Mouse (Mus musculus): Measurements from ENCODE around the gene Mup20. TPM values are rescaled to one million over a fixed set of nuclear protein-coding genes. Genes with fewer than 3 reads are reported as not detected.
"Not testable (repeated sequence)": the region's sequence is repeated elsewhere in the genome, so short reads cannot be mapped to it uniquely, and the experiment has no call there.

Gene Mup20
- total and polyA plus RNA-seq, 2 experiments from 2014 or later: not detected

- H3K4me2 ChIP-seq (ENCODE audit: low read depth, low read length, poor library complexity, severe bottlenecking): no peak overlapping the region
- no peaks in the 10 kb centered on the region for H3K4me1 ChIP-seq (ENCODE audit: insufficient read depth, low read length)
- H3K9me3 ChIP-seq (ENCODE audit: low read length): no peaks in the 10 kb centered on the region
- ATAC-seq (ENCODE audit: low FRiP score) (no peak), DNase-seq (ENCODE audit: low spot score) (no peak)
- 84% methylated on average over 1 of the region's 1 CpGs for WGBS
- H3K9ac ChIP-seq (replicated peaks; ENCODE audit: low read length, poor library complexity, severe bottlenecking): no peak overlapping the region
- H3K27me3 ChIP-seq (ENCODE audit: insufficient read depth, low read length): no peaks in the 10 kb centered on the region
- TF ChIP-seq CTCF (IDR thresholded peaks at IDR 0.05): no peak
- H3K36me3 ChIP-seq (ENCODE audit: insufficient read depth, low read length): no peaks in the 10 kb centered on the region
- H3K27ac ChIP-seq (ENCODE audit: low read depth, low read length): no peak overlapping the region
- no peak overlapping the region for H3K4me3 ChIP-seq (ENCODE audit: low read depth, low read length)
Observed at GRCm38 (mm10) chr4:62026281-62026680, 27.7 kb downstream of the Mup20 start.

DNA sequence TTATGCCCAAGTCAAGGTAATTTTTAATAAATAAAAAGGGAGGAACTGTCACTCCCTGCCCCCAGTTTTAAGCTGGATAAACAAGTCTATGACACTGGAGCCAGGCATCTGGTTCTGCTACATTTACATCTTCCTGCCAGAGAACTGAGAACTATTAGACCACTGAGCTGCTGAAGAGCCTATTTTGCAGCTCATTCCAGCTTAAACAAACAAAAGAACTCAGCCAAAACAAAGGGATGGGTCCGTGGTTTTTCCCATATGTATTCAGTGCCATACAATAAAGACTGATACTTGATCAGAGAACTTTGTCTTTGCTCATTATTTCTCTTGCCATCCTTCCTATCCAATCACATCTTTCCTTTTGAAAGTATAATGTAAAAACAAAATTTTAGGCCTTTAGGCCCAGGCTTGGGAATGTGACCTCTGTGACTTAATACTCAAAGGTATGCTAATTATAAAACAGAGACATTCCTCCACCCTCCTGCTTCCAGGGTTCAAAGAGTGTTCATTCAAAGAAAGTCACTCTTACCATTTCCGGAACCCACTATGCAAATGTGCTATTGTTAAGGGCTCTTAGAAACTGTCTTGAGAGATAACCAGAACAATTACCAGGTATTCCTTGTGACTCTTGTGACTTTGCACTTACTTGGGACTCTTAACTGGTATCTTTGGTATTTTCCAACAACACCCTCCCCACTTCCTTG, 29.6 kb downstream of the Mup20 start:
- Histone ChIP-seq H3K9me3 (ENCODE audit: low read length) (no peaks in the 10 kb centered on the region), H3K27me3 (ENCODE audit: insufficient read depth, low read length) (no peaks in the 10 kb centered on the region), H3K4me1 (ENCODE audit: insufficient read depth, low read length) (no peaks in the 10 kb centered on the region), H3K36me3 (ENCODE audit: insufficient read depth, low read length) (no peaks in the 10 kb centered on the region), H3K4me2 (ENCODE audit: low read depth, low read length, poor library complexity, severe bottlenecking) (no peak overlapping the region), H3K9ac (replicated peaks; ENCODE audit: low read length, poor library complexity, severe bottlenecking) (no peak overlapping the region), H3K4me3 (ENCODE audit: low read depth, low read length) (no peak overlapping the region), H3K27ac (ENCODE audit: low read depth, low read length) (no peak overlapping the region)
- no peak for DNase-seq (ENCODE audit: low spot score)
- WGBS: 53% methylated on average over 2 of the region's 2 CpGs
- ATAC-seq (ENCODE audit: low FRiP score): no peak
- TF ChIP-seq CTCF (IDR thresholded peaks at IDR 0.05): no peak

DNA sequence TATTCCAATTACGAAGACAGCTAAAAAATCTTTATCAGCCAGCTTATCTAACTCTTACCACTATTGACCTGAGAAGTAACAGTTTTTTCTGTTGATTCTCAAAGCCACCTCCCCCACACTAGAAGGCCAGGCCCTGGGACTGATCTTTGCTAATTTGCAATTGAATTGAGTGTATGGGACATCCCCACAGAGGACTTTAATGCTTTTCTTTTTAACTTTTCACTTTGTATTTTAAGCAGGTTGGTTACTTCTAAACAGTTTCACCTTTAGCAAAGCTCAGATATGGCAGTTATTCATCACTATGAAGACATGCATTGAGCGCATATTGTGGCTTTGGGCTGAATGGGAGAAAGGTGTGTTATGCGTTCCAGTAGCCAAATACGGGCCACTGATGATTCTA, 30.3 kb downstream of the Mup20 start:
- H3K27ac ChIP-seq (ENCODE audit: low read depth, low read length): no peak overlapping the region
- no peaks in the 10 kb centered on the region for H3K4me1 ChIP-seq (ENCODE audit: insufficient read depth, low read length)
- TF ChIP-seq CTCF (IDR thresholded peaks at IDR 0.05): no peak
- no peaks in the 10 kb centered on the region for H3K36me3 ChIP-seq (ENCODE audit: insufficient read depth, low read length)
- no peaks in the 10 kb centered on the region for H3K9me3 ChIP-seq (ENCODE audit: low read length)
- H3K9ac ChIP-seq (replicated peaks; ENCODE audit: low read length, poor library complexity, severe bottlenecking): no peak overlapping the region
- no peak overlapping the region for H3K4me2 ChIP-seq (ENCODE audit: low read depth, low read length, poor library complexity, severe bottlenecking)
- ATAC-seq (ENCODE audit: low FRiP score) (no peak), DNase-seq (ENCODE audit: low spot score) (no peak)
- no peaks in the 10 kb centered on the region for H3K27me3 ChIP-seq (ENCODE audit: insufficient read depth, low read length)
- no peak overlapping the region for H3K4me3 ChIP-seq (ENCODE audit: low read depth, low read length)
- WGBS: 89% methylated on average over 4 of the region's 4 CpGs

DNA sequence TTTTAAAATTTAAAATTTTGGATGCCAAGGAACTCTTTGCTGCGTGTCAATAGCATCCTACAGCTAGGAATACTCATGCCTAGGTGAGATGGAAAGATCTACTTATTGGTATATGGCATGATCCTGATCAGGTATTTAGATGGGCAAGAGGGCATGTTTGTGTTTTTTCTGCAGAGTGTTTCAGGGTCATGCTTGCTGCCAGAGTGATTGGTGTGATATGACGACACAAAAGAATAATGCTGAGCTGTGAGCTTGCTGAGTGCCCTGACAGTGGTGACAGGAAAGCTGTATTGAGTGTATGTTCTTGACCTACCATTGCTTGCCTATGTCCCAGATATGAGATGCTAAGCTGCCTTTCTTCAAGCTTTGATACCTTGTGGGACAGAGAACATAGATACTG, 30.8 kb downstream of the Mup20 start:
- ATAC-seq (ENCODE audit: low FRiP score) (no peak), DNase-seq (ENCODE audit: low spot score) (no peak)
- Histone ChIP-seq H3K27ac (ENCODE audit: low read depth, low read length) (no peak overlapping the region), H3K27me3 (ENCODE audit: insufficient read depth, low read length) (no peaks in the 10 kb centered on the region), H3K4me3 (ENCODE audit: low read depth, low read length) (no peak overlapping the region), H3K9ac (replicated peaks; ENCODE audit: low read length, poor library complexity, severe bottlenecking) (no peak overlapping the region), H3K36me3 (ENCODE audit: insufficient read depth, low read length) (no peaks in the 10 kb centered on the region), H3K4me2 (ENCODE audit: low read depth, low read length, poor library complexity, severe bottlenecking) (no peak overlapping the region), H3K4me1 (ENCODE audit: insufficient read depth, low read length) (no peaks in the 10 kb centered on the region), H3K9me3 (ENCODE audit: low read length) (no peaks in the 10 kb centered on the region)
- TF ChIP-seq CTCF (IDR thresholded peaks at IDR 0.05): no peak
- 82% methylated on average over 2 of the region's 2 CpGs for WGBS

DNA sequence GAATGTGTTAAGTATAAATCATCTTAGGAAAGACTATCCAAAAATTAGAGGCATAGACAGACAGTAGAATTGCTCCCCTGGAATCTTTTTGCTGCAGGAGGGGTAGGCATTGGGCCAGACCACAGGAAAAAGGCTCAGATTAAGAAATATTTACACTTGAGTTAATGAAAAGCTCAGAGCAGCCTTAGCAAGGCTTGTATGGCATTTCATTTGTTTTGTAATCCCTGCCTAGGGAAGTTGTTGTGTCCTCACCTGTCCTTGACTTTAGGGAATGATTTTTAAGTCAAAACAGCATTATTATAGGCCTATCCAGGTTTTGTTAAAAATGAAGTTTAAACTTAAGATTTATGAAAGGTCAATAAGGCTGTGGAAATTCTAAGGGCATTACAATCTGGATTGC, 33.4 kb downstream of the Mup20 start:
- H3K9me3 ChIP-seq (ENCODE audit: low read length); ATAC-seq (ENCODE audit: low FRiP score); DNase-seq (ENCODE audit: low spot score); H3K4me3 ChIP-seq (ENCODE audit: low read depth, low read length); H3K4me2 ChIP-seq (ENCODE audit: low read depth, low read length, poor library complexity, severe bottlenecking); H3K9ac ChIP-seq (replicated peaks; ENCODE audit: low read length, poor library complexity, severe bottlenecking); H3K4me1 ChIP-seq (ENCODE audit: insufficient read depth, low read length); H3K27me3 ChIP-seq (ENCODE audit: insufficient read depth, low read length); H3K36me3 ChIP-seq (ENCODE audit: insufficient read depth, low read length); H3K27ac ChIP-seq (ENCODE audit: low read depth, low read length): not testable (repeated sequence)

Other genes starting within 250 kb of the Mup20 start
- not detected in 2 replicates for gene Mup5, start 218.9 kb downstream of the Mup20 start, total RNA-seq (2014; rRNA removed)
- gene Mup5, start 218.9 kb downstream of the Mup20 start, polyA plus RNA-seq (2015; fragmentation: Nextera tagmentation; extraction: Ambion mirVana): not detected in 2 replicates
- not detected in 2 replicates for gene Mup3, start 33.2 kb upstream of the Mup20 start, total RNA-seq (2014; rRNA removed)
- not detected in 2 replicates for gene Mup3, start 33.2 kb upstream of the Mup20 start, polyA plus RNA-seq (2015; fragmentation: Nextera tagmentation; extraction: Ambion mirVana)
- not detected in 2 replicates for gene Mup21, start 96.7 kb upstream of the Mup20 start, total RNA-seq (2014; rRNA removed)
- not detected in 2 replicates for gene Mup21, start 96.7 kb upstream of the Mup20 start, polyA plus RNA-seq (2015; fragmentation: Nextera tagmentation; extraction: Ambion mirVana)
- 25.1 and 30.3 TPM in 2 replicates for gene Zfp37, start 176.9 kb upstream of the Mup20 start, total RNA-seq (2014; rRNA removed)
- 18.9 and 20.5 TPM in 2 replicates for gene Zfp37, start 176.9 kb upstream of the Mup20 start, polyA plus RNA-seq (2015; fragmentation: Nextera tagmentation; extraction: Ambion mirVana)
- gene Slc31a2, start 208.4 kb upstream of the Mup20 start, total RNA-seq (2014; rRNA removed): 18.0 and 23.8 TPM in 2 replicates
- 12.0 and 13.2 TPM in 2 replicates for gene Slc31a2, start 208.4 kb upstream of the Mup20 start, polyA plus RNA-seq (2015; fragmentation: Nextera tagmentation; extraction: Ambion mirVana)

All from midbrain, postnatal 0 days (tissue).